Mouse (Mus musculus) heart, adult 2 months (tissue): ENCODE results near the gene Stra8.

Experiments
- CTCF ChIP-seq: fragments of 200-600 bp; IDR thresholded peaks from 2 replicates; pipeline ENCODE4 v1.8.1; 2022; ENCODE audit warnings: antibody characterized with exemption, mild to moderate bottlenecking, moderate library complexity
- EP300 ChIP-seq: fragments of 200-500 bp; IDR thresholded peaks from 2 replicates; pipeline ENCODE4 v1.6.1; 2011; ENCODE audit warnings: low read depth, low read length, control low read depth; ENCODE audit not compliant: insufficient read depth
- POLR2A ChIP-seq: fragments of 200-500 bp; IDR thresholded peaks from 2 replicates; pipeline ENCODE4 v1.6.1; 2011; ENCODE audit warnings: mild to moderate bottlenecking, low read depth, low read length, control low read depth; ENCODE audit not compliant: insufficient read depth

GRCm38 (mm10) chr6:34877509-34878321 lies 42.2 kb upstream of the Stra8 start, which contains the start of gene Cyren:
- TF ChIP-seq CTCF, result peak; percentile 90
- TF ChIP-seq POLR2A, result peak; percentile 89
- peak; percentile 54 for TF ChIP-seq EP300
